Mouse (Mus musculus): ENCODE data around the gene Kcmf1. TPM values are rescaled to one million over a fixed set of nuclear protein-coding genes. Genes with fewer than 3 reads are reported as not detected.

Kcmf1 gene
- polyA plus RNA-seq (2015; fragmentation: Nextera tagmentation; extraction: Ambion mirVana) = 34.9 and 41.7 TPM in 2 replicates

DNA sequence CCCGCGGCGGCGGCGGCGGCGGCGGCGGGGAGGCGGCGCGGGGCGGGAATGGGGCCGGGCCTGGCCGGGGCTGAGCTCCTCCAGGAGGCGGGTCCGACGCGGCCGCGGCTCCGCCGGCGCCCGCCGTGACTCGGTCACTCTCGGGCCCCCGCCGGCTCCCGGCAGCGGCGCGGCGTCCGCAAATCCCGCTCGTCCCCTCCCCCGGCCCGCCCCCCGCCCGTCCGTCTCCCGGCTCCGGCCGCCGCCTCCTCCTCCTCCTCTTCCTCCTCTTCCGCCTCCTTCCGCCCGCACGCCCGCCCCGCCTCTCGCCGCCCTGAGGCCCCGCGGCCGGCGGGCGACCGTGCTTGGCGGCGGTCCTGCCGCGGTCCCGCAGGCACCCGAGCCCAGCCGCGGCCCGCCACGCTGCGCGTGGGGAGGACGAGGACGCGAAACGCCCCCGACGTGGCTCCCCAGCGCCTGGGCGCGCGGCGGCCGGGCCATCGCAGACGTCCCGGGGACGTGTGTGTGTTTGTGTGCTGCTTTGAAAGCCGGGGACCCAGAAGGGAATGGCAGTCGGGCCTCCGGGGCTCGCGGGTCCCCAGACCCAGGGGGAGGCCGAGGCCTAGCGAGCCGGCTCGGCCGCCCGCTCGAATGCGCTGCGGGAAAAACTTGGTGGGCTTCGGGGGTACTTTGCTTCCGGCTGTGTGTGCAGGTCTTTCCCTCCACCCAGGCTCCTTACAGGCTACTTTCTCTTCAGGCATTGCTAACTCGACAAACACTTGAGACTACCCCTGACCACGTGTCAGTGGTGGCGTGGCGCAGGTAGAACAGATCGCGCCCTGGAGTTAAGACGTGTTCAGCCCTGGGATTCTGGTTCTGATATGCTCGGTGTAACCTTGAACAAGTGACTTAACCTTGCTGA, at the start of gene Kcmf1:
Kcmf1 (minus strand) TSS at position 199 of the 901 bp plus-strand sequence.

Other genes with a start within 250 kb of the Kcmf1 start
- gene Tcf7l1, start 110.7 kb downstream of the Kcmf1 start, polyA plus RNA-seq (2015; fragmentation: Nextera tagmentation; extraction: Ambion mirVana) = 13.9 and 15.3 TPM in 2 replicates
- 1,349 and 1,916 TPM in 2 replicates for gene Tmsb10, start 58.8 kb upstream of the Kcmf1 start, polyA plus RNA-seq (2015; fragmentation: Nextera tagmentation; extraction: Ambion mirVana)

All from urinary bladder, postnatal 0 days (tissue).